ENCODE assay signal across 30 mouse cellular contexts in genomic region chr1:60839161-60839560, GRCm38 (mm10). TPM values are rescaled to one million over a fixed set of nuclear protein-coding genes. Genes with fewer than 3 reads are reported as not detected.
A peak's percentile ranks its signal among the peaks of the same experiment; 100 is the strongest.
DNase-seq lines count a peak whose midpoint lies in the region; TF ChIP-seq lines count a peak whose summit lies in the region.
"Had no signal": no experiment of that assay in that cellular context is flagged by ENCODE, and none has a peak within 500 bp of the region (broad histone marks: within the 10 kb centered on the region; RNA-seq: fewer than 3 reads in every experiment).

No protein-coding gene starts in this region.

- peak; percentile 76 to 89 for DNase-seq in adrenal gland, adult (ENCODE audit: inconsistent age in 2 of 2, low spot score in 1 of 2)
- no peak for DNase-seq in adrenal gland, postnatal 4 days (ENCODE audit: low spot score in 2 of 2)
- peak; percentile 43 for DNase-seq in ovary, adult 18-20 months (ENCODE audit: low spot score)
- no peak for DNase-seq in ovary, postnatal 10 days (ENCODE audit: low spot score)
- peak; percentile 46 for DNase-seq in ZHBTc4 (ENCODE audit: low read depth, low spot score)
- DNase-seq in brain, adult 2 months (ENCODE audit: low read depth, low spot score) = peak; percentile 43
- DNase-seq in thymus, adult 2 months = no peak
- DNase-seq in right cerebral cortex, postnatal 14 days = no peak
- DNase-seq: cerebellum, adult 11 months; cerebellum, adult 8-10 months; cerebellum, postnatal 14 days; embryo, embryonic 11 days; gastrocnemius, postnatal 10 days; heart, adult 2 months; heart, postnatal 14 days; kidney, adult 2 months had no signal

- TF ChIP-seq CTCF in thymus, adult 2 months (IDR thresholded peaks at IDR 0.05; ENCODE audit: borderline replicate concordance, control insufficient read depth, extremely low read depth, insufficient read depth, low read length, poor library complexity) = no peak

- TF ChIP-seq POLR2A in thymus, adult 2 months (IDR thresholded peaks at IDR 0.05; ENCODE audit: control insufficient read depth, extremely low read depth, insufficient read depth, low read length, poor library complexity) = no peak

- WGBS in thymus, adult 2 months = 98% methylated on average over 1 of the region's 1 CpGs

- no peaks in the 10 kb centered on the region for H3K4me1 ChIP-seq in thymus, adult 2 months (replicated peaks; ENCODE audit: control insufficient read depth, insufficient read depth, low read length)
- H3K4me1 ChIP-seq: embryonic facial prominence, embryonic 15.5 days; forebrain, embryonic 15.5 days; heart, embryonic 15.5 days; hindbrain, embryonic 10.5 days; intestine, embryonic 15.5 days had no signal

- no peak overlapping the region for H3K27ac ChIP-seq in thymus, adult 2 months (ENCODE audit: control insufficient read depth, insufficient read depth, low read length)
- H3K27ac ChIP-seq: embryonic facial prominence, embryonic 15.5 days; forebrain, embryonic 15.5 days; heart, adult 2 months; heart, embryonic 15.5 days; hindbrain, embryonic 10.5 days; hindbrain, embryonic 14.5 days; intestine, embryonic 15.5 days had no signal

- no peak overlapping the region for H3K4me3 ChIP-seq in thymus, adult 2 months (ENCODE audit: control insufficient read depth, insufficient read depth, low read length)
- H3K4me3 ChIP-seq: embryonic facial prominence, embryonic 15.5 days; erythroblast, embryonic 14.5 days; forebrain, embryonic 15.5 days; heart, adult 2 months; heart, embryonic 15.5 days; hindbrain, embryonic 10.5 days; intestine, embryonic 15.5 days had no signal

- no peaks in the 10 kb centered on the region for H3K27me3 ChIP-seq in thymus, adult 2 months (ENCODE audit: control insufficient read depth, insufficient read depth, low read length)
- H3K27me3 ChIP-seq: CH12.LX; embryonic facial prominence, embryonic 15.5 days; forebrain, embryonic 15.5 days; heart, embryonic 15.5 days; intestine, embryonic 15.5 days had no signal

- H3K36me3 ChIP-seq in thymus, adult 2 months (ENCODE audit: control insufficient read depth, insufficient read depth, low read length) = no peaks in the 10 kb centered on the region
- H3K36me3 ChIP-seq: embryonic facial prominence, embryonic 15.5 days; forebrain, embryonic 15.5 days; heart, embryonic 15.5 days; hindbrain, embryonic 10.5 days; intestine, embryonic 15.5 days had no signal

RNA-seq across cellular contexts. Expression of gene Ctla4, which starts 47.6 kb away (rescaled TPM):
- total RNA-seq in adrenal gland, postnatal 4 days (2021) = not detected
- 3.8 and 7.4 TPM in 2 replicates for polyA plus RNA-seq in thymus, adult 2 months (2012; rRNA removed)
- total RNA-seq: common myeloid progenitor, adult 5-6 weeks; ES-E14; gastrocnemius, postnatal 10 days; gastrocnemius, postnatal 4 days had no signal
- polyA plus RNA-seq: brain, embryonic 14.5 days; embryonic facial prominence, embryonic 11.5 days; embryonic facial prominence, embryonic 15.5 days; erythroblast, embryonic 14.5 days; forebrain, embryonic 11.5 days; forebrain, embryonic 15.5 days; hindbrain, embryonic 10.5 days; hindbrain, embryonic 14.5 days; intestine, embryonic 15.5 days had no signal

Comparison
In these comparisons a context has a peak if more than half of its experiments do, and no peak if none do; other contexts are left out.
1. DNase-seq: peak in adrenal gland, adult (2 of 2), ovary, adult 18-20 months (single experiment), ZHBTc4 (single experiment) and brain, adult 2 months (single experiment); none in adrenal gland, postnatal 4 days (0 of 2), ovary, postnatal 10 days (single experiment), thymus, adult 2 months (single experiment) and right cerebral cortex, postnatal 14 days (single experiment).